Mouse (Mus musculus) MN1 (cell line): Measurements from ENCODE around the gene Zc3h18.

Source experiments
- DNase-seq: peaks from one replicate; pipeline ENCODE4 v3.0.0-alpha.2; 2016; ENCODE audit warnings: low spot score

Gene Zc3h18

GRCm38 (mm10) chr8:122347811-122348552 lies 28.4 kb upstream of the Zc3h18 start:
- peak; percentile 93 for DNase-seq

GRCm38 (mm10) chr8:122349357-122350297 lies 26.8 kb upstream of the Zc3h18 start:
- no peak for DNase-seq

- no peak for DNase-seq
Observed at GRCm38 (mm10) chr8:122350309-122351089, 25.9 kb upstream of the Zc3h18 start.

- DNase-seq: no peak
Observed at GRCm38 (mm10) chr8:122354157-122354556, 22.3 kb upstream of the Zc3h18 start.

GRCm38 (mm10) chr8:122355642-122356606 lies 20.5 kb upstream of the Zc3h18 start:
- DNase-seq: no peak

- DNase-seq: no peak
Observed at GRCm38 (mm10) chr8:122357202-122357601, 19.2 kb upstream of the Zc3h18 start.

- DNase-seq: no peak
Observed at GRCm38 (mm10) chr8:122357641-122358040, 18.8 kb upstream of the Zc3h18 start.

- DNase-seq: no peak
Observed at GRCm38 (mm10) chr8:122359111-122359775, 17.2 kb upstream of the Zc3h18 start.

GRCm38 (mm10) chr8:122360696-122361416 lies 15.6 kb upstream of the Zc3h18 start, which contains the start of gene Trhr2:
Gene Trhr2, minus strand, starts transcription at chr8:122360746.
- no peak for DNase-seq

- peak; percentile 43 for DNase-seq
Observed at GRCm38 (mm10) chr8:122362271-122362670, 14.1 kb upstream of the Zc3h18 start.

- no peak for DNase-seq
Observed at GRCm38 (mm10) chr8:122362967-122363366, 13.4 kb upstream of the Zc3h18 start.

- DNase-seq: no peak
Observed at GRCm38 (mm10) chr8:122368494-122368893, 7.9 kb upstream of the Zc3h18 start.

- peak; percentile 81 for DNase-seq
Observed at GRCm38 (mm10) chr8:122369665-122370064, 6.7 kb upstream of the Zc3h18 start.

GRCm38 (mm10) chr8:122371706-122372105 lies 4.7 kb upstream of the Zc3h18 start:
- DNase-seq: no peak

GRCm38 (mm10) chr8:122375320-122375719 lies 1.1 kb upstream of the Zc3h18 start:
- DNase-seq: peak; percentile 27

- DNase-seq: peak; percentile 56
Observed at GRCm38 (mm10) chr8:122375751-122376364, 551 bp upstream of the Zc3h18 start.

GRCm38 (mm10) chr8:122383039-122383438 lies 6.6 kb downstream of the Zc3h18 start:
- no peak for DNase-seq

GRCm38 (mm10) chr8:122389357-122389756 lies 12.9 kb downstream of the Zc3h18 start:
- no peak for DNase-seq

- no peak for DNase-seq
Observed at GRCm38 (mm10) chr8:122390758-122391157, 14.3 kb downstream of the Zc3h18 start.
